Mouse (Mus musculus) frontal cortex, postnatal 14 days (tissue): Measurements from ENCODE around the gene Xpr1.
A peak's percentile ranks its signal among the peaks of the same experiment; 100 is the strongest.
"Not testable (repeated sequence)": the region's sequence is repeated elsewhere in the genome, so short reads cannot be mapped to it uniquely, and the experiment has no call there.

Experiments used
- DNase-seq, 2 experiments: peaks; one replicate each; pipeline ENCODE4 v3.0.0; 2022; ENCODE audit warnings: low spot score in 2 of 2

Xpr1 gene

DNA sequence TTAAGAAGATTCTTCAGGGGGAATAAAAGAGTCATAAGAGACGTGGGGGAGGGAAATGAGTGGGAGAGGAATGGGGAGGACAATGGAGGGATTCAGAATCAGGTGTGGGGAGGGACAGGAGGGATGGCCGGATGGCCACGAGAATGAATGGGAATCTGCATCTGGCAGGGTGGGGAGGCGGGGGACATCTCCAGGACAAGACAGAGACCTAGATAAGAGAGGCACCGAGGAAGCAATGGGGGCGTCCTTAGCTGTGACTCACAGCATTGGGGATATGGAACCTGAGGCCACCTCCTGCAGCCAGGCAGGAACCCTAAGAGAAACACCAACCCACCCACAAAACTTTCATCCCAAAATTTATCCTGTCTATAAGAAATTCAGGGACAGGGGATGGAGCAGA lies 81.3 kb downstream of the Xpr1 start:
- DNase-seq: no peak

DNA sequence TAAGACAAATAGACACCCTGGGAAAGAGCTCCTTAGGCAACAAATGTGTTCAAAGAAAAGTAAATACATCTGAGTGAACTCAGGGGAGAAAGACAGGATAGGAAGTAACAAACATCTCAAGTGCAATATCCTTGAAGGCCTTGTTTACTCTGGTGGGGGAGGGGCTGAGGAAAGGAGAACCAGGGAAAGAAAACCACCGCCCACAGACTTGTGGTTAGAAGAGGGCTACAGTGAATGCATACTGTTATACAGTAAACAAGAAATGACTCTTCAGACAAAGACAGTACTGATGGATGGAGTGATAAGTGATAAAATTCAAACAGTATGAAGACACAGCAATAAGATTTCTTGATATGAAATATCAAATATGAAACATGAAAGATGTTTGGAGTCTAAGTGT lies 95.0 kb downstream of the Xpr1 start:
- no peak for DNase-seq

DNA sequence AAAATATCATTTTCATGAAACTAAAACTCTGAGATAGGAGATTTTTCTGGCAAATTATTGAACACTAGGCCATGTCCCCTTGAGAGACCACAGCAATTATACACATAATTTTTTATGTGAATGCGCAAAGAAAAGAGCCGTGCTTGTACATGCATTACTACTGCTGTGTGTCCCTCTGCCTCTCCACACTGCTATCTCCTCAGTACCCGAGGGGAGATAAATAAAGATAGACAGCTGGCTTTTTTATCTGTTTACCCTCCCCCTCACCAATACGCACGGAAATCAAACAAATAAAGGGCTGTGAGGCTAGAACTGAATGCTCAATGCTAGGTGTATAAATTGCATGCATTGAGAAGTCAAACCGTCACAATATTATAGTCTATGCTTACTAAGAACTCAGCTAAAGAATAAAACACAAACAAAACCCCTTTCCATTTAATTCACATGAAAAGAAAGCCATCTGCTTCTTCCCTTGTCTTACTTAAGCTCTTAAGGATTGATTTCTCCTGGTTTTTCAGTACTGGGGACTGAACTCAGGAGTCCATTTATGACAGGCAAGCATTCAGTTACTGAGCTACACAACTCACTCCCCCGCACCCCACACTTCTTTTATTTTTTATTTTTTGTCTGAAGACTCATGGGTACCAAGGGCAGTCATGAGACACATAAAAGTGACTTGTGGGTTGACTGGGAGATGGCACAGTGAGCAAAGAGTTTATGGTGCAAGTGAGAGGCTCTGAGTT lies 97.0 kb downstream of the Xpr1 start:
- DNase-seq: no peak

DNA sequence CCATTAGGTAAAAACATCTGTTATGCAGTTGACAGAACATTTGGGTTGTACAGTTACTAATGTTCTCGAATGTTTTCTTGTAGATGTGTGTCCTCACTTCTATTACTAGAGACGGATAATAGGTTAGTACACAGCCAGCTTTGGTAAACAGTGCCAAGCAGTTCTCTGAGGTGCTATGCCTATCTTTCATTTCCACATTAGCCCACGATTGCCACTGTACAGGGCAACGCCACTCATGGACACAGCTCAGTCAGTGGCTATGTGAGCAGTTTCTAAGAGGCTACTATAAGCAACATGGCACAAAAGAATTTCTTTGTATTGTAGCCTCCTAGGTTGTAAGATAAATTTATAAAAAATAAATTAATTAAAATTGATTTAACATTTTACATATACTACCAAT lies 97.7 kb downstream of the Xpr1 start:
- DNase-seq: no peak

DNA sequence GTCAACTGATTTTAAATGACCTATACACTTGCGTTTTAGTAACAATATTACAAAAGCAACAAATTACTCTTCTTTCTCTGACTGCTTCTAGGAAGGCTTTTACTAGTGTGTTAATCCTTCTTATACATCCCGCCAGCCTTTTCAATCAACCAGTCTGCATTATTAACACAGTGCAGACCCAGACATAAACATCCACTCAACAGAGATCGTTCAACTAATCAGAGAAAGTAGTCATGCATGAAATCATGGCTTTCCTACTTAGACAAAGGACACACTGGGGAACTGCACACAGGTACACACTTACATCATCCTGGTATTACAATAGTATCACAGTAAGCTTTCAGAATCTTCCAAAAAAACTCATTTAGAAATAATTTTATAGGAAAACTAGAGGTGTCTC lies 105.5 kb downstream of the Xpr1 start:
- no peak for DNase-seq

DNA sequence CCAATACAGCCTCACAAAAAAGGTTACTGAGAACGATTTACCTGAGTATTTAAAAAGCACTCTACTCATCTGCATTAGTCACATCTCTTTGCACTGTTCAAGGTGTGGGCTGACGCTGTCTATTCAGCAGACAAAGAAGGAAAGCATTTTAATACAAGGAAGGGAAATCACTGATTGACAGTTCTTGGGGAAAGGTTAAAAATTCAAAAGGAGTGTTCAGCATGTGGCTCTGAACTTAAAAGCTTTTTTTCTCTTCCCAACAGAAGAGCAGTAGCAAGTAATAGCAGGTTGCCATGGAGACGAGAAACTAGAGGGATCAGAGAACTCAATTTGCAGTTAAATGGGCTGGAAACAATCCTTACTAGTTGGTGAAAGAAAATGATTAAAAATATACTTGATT lies 110.3 kb downstream of the Xpr1 start:
- no peak for DNase-seq

DNA sequence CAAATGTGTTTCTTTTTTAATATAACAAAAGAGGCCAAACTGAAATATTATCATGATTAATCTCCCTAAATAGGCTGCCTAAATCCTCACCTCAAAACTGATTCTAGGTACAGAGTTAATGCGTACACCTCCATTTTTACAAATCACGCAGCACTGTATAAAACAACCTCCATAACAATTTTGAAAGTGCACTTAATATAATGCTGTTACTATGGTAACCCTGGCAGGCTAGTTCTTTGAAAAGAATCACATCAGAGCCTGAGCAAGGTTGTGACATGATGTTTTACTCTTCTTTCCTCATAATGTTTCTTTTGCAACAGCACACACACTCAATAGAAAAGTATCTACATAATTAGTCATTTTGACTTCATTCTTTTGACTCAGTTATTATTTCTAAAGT lies 113.8 kb downstream of the Xpr1 start:
- DNase-seq: no peak

DNA sequence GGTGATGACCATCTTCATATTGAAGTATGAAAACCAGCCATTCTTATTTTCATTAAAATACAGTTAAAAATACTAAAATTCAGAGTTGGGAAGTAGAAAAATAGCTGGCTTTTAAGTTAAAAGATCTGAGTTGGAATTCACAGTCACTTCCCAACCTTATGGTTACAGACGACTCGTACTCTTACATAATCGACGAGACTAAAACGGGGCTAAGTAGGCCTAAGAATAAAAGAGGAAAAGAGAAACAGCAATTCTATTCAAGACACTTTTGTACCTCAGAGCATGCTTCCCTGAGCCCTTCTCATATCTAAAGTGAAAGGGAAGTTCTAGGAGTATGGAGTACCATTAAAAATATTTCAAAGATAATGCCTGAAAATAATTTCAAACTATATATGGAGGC lies 119.6 kb downstream of the Xpr1 start:
- no peak for DNase-seq

DNA sequence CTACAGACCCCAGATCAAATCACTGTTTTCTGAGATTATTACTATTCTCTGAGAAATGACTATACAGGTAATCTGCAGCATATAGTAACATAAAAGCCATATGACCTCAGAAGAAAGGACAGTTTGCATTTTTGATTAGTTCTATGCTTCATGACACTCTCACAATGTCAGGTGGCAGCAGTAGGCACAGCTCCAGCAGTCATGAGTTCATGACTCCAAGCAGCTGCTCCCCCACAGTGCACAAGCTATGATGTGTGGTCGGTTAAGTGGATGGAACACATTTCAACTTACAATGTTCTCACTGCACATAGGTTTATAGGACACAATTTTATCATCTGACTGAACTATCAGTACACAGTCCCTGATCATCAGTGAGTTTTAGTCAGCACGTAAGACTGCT lies 120.0 kb downstream of the Xpr1 start:
- no peak for DNase-seq

DNA sequence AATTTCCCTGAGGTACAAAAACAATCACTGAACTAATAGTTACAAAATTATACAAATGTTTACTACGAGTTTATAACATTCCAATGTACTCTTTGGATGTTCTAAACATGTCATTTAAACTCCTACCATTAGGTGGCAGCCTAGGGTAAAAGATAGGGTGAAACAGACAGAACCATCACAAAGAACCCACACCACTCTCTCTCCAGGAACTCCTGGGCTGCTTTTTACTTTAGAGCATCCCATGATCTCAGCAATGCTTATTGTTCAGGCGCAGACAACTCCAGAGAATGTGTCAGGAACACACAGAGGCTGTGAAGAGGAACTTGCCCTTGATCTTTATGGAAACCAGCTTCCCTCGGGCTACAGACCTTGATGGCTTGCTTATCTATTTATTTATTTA lies 123.8 kb downstream of the Xpr1 start:
- no peak for DNase-seq

DNA sequence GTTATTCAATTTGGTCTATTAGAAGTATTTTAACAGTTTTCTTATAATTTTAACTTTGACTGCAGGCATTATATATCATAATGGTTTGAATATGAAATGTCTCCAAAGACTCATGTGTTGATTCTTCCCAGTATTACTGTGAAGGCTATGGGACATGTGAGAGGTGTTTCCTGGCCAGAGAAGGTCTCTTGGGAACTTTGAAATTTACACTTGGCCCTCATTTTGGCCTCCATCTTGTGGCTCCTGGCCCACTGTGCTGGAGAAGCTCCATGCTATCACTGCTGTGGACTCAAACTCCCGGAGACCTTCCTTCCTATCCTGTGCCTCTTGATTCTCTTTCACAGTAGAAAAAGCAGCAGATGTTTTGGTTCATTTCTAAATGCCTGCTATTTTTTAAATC lies 127.8 kb downstream of the Xpr1 start:
- DNase-seq: no peak

DNA sequence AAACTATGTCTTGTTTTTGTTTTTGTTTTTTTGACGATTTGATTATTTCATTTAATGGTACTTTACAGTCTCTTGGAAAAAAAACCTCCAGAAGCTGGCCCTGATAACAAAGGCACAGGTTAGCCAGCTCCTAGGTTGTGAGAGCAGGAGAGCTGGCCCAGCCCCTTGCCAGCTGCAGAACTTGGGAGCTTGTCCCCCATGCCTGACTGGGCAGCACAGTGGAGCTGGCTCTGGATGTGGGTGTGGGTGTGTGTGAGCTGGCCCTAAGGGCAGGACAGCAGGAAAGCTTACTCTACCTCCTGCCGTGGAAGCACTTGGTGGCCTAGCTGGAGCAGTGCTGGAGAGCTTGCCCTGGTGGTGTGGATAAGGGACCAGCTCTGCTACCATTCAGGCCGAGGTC lies 129.2 kb downstream of the Xpr1 start:
- no peak for DNase-seq

DNA sequence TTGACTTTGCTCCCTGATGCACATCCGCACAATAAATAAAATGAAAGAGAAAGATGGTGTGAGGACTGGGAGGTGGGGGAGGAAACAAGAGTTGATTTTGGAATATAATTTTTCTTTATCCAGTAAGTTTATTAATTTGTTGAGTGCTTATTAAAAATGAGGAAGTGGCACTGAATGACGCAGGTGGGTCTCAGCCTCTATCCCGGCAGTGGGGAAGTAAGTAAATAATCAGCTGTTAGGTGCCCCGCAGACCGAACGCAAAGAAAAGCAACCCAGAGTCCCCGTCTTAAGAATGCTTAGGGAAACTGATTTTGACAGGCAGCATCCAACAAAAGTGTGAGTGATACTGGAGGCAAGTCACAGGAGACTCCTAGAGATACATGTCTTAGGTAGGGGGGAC lies 133.4 kb downstream of the Xpr1 start:
- DNase-seq: no peak

DNA sequence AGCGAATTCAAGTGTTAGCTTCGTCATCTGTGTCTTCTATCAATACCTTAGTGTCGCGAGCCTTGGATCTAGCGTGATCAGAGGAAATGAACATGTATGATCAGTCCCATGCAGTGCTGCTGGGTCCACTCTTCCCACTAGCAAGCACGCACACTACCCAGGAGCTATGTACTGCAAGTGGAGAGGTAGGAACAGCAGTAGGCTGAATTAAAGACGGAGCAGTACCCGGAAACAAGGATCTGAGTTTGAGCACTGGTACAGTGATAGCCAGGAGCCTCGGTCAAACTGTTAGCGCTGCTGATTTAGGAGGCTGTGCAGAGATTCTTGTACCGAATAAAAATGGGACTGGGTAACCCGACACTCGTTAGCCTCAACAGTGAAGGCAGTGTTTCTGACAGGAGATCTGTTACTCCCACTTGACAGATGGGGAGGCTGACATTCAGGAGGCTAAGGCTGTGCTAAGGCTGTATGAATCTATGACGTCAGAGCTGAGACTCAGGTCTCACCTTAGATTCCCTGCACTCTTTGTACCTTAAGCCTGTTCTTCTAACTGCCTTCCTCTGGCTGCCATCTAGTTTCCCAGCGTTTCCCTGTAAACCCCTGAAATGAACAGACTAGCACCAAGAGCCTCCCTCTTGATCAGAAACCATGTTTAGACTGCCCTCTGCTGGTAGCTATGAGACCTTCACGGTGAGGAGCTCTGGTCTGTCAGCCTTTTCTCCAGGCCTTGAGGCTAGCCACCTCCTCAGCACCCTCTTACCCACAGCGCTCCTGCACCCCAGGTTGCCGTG lies 136.0 kb downstream of the Xpr1 start:
- DNase-seq: peak; percentile 68 to 71

DNA sequence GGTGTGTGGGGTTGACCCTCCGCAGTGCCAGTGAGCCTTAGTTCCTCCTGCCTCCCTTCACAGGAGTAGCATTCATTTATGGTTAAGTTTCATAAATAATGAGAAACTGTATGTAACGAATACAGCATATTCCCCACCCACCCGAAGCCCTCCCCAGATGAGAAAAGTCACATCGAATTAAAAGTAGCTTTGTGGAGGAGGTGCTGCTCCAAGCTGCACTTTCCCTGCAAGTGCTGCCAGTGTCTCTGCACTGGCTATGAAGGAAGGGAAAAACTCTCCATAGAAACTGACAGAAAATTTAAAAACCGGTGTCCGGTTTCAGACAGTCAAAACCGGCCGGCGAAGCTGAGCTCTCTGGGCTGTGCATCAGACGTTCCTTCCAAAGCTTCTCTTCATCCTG lies 136.9 kb downstream of the Xpr1 start:
- no peak for DNase-seq

DNA sequence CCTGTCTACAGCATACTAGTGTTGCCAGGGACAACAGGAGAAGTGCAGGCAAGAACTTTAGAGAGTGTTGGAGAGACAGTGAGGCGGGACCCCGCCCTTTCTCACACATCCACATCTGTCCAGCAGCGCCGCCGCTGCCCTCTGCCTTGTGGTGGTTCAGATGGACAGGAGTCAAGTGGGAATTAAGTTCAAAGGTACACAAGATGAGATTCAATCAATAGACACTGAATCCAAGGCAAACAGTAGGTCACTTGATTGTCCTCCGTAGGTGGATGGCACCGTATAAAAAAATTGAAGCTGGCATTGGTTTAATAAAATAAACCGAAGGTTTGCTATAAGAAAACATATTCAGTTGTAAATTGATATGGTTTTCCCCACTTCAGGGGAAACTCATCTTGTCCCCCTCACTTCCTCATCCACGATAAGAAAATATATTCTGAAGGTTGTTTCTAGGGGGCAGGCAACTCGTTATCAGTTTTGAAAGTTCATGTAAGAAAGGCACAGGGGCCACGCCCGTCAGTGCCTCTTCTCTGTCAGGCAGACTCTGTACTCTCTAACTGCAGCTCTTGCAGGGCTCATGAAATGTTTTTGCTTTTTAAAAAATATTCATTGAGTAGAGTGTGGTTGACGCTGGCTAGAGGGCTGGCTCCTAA lies 140.7 kb downstream of the Xpr1 start:
- DNase-seq: no peak

DNA sequence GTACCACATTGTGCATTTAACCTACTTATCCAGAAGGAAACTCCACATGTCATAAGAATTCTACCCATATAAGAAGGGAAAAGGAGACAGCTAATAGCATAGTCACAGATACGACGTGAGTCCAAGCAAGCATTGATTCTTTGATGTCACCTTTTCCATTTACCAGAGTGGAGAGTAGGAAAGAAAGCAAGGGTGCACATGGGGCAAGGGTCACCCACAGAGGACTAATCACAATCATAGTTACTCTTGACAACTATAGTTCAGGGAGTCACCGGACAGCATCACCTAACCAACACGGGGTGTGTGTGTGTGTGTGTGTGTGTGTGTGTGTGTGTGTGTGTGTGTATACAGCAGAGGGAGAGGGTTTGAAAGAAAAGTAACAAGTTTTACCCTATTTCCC lies 141.4 kb downstream of the Xpr1 start:
- DNase-seq: no peak

DNA sequence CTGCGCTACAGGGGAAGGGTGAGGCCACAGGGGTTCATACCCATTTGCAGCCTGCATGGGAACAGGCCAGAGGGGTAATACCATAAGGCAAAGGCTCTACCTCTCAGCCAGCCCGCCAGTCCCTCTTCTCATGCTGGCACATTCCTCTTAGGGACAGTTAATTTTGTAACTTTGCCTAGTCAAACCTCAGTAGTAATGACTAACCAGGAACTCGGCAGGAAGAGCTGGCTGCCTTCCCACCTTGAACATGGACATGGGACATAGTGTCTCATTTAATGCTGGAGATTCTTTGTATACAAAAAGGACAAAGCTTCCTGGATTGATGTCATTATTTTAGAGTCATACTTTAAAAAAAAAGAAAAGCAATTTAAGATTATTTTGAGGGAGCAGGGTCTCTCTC lies 142.2 kb downstream of the Xpr1 start:
- DNase-seq: no peak

DNA sequence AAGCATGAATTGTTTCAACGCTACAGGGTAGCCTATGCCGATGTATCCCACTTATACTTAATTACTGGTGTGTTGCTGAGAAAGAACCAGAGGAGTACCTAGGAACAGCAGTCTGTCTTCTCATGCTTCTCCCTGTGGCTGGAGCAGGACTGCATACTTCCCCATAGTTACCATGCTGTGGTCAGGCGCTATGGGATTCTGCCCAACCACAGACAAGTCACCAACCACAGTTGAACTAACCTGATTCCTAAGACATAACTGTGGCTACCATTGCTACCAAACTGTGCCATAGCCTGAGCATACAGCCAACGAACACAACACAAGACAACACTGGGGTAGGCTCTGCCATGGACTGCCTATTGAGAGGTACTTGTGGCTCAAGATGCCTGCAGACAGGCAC lies 144.3 kb downstream of the Xpr1 start:
- DNase-seq: no peak

DNA sequence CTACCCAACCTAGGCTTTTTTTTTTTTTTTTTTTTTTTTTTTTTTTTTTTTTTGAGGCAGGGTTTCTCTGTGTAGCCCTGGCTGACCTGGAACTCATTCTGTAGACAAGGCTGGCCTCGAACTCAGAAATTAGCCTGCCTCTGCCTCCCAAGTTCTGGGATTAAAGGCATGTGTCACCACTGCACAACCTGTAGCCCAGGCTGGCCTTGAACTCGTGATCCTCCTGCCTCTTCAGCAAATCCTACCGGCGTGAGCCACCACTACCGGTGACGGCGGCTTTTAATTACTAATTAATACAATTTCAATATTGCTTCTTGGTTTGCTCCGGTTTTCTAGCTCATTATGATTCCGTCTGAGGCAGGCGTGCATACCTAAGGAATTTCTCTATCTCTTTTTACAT lies 154.7 kb downstream of the Xpr1 start:
- DNase-seq: not testable (repeated sequence)

DNA sequence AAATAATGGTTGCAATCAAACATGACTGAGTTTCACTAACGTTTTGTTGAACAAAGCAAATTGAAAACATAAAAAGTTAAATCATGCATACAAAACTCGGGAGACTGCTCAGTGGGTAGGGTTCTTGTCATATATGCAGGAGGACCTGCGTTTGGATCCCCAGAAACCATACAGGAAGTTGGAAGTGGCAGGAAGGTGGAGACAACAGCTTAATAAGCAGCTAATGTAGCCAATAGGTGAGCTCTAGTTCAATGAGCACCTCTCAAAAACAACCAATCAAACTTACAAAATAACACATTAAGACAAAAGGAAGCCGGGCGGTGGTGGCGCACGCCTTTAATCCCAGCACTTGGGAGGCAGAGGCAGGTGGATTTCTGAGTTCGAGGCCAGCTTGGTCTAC lies 162.9 kb downstream of the Xpr1 start:
- no peak for DNase-seq

DNA sequence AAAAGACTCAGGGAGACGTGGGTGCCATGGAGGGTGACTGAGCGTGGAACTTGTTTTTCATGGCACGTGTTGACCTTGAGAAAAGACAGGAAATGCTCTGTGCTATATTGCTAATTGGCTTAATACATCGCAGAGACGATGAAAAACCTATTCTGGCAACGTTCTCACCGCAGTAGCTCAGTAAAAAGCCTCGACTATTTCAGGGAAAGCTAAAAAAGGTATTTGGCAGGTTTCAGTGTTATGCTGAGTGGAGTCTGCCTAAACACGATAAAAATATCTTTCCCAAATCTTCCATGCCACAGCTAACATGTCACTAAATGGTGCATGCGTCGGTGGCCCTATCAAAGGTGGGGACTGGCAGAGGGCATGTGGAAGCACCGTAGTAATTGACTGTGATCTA lies 164.1 kb downstream of the Xpr1 start:
- DNase-seq: peak in 1 of 2 experiments; percentile 6

DNA sequence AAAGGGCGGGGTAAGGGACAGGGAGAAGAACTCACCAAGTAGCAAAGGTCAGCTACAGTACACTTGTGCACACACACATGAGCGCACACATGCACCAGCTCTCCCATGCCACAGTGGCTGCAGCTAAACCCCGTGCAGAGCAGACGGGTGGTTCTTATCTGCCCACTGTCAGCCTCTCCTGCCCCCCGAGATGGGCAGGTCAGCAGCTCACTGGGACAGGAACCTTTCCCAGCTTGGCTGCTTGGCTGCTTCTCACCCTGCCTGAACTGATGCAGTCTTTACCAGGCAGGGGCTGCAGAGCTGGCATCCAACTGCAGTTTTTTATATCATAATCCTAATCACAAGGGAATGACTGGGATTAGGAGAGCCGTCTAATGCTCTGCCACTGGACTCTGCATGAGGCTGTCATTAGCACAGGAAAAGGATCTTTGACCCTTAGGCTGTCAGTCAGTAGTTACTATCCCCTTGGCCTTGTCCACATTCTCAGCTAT lies 164.5 kb downstream of the Xpr1 start:
- peak in 1 of 2 experiments; percentile 10 for DNase-seq
